Mouse (Mus musculus) hindbrain, embryonic 10.5 days (tissue): Measurements from ENCODE around the gene Sh3rf1. TPM values are rescaled to one million over a fixed set of nuclear protein-coding genes. Genes with fewer than 3 reads are reported as not detected.

ENCODE experiments used
- DNase-seq: peaks from one replicate; pipeline ENCODE4 v3.0.0-alpha.2; 2017; ENCODE audit warnings: low spot score
- H3K27ac ChIP-seq: fragments of 300-500 bp; sonication (generic); 2 replicates; pipeline ENCODE4 v1.5.1; 2016; ENCODE audit warnings: mild to moderate bottlenecking, moderate library complexity
- H3K27me3 ChIP-seq: fragments of 300-500 bp; sonication (generic); 2 replicates; pipeline ENCODE4 v1.6.1; 2016; ENCODE audit warnings: mild to moderate bottlenecking; ENCODE audit not compliant: poor library complexity, insufficient read depth, severe bottlenecking
- H3K36me3 ChIP-seq: fragments of 300-500 bp; sonication (generic); 2 replicates; pipeline ENCODE4 v1.6.1; 2016; ENCODE audit warnings: mild to moderate bottlenecking, moderate library complexity
- H3K4me1 ChIP-seq: fragments of 300-500 bp; sonication (generic); replicated peaks from 2 replicates; pipeline ENCODE4 v1.6.1; 2016; ENCODE audit warnings: mild to moderate bottlenecking
- H3K4me3 ChIP-seq: fragments of 300-500 bp; sonication (generic); 2 replicates; pipeline ENCODE4 v1.5.1; 2016; ENCODE audit warnings: mild to moderate bottlenecking, moderate library complexity
- H3K9me3 ChIP-seq: fragments of 300-500 bp; sonication (generic); 2 replicates; pipeline ENCODE4 v1.6.1; 2016; ENCODE audit warnings: mild to moderate bottlenecking, moderate library complexity
- WGBS: fragments of 180-500 bp; shearing (Covaris S2); methylation state at CpG from one replicate; pipeline ENCODE4 v1.1.7; 2016; 5-methylcytosine and 5-hydroxymethylcytosine counted together
- polyA plus RNA-seq: library from polyadenylated mRNA; unstranded; fragments of >200 nt; fragmentation: Nextera tagmentation; extraction: Ambion mirVana; gene quantifications from 2 replicates; pipeline ENCODE4 v1.2.1, GENCODE M21; 2016

Sh3rf1 gene
- polyA plus RNA-seq, 1 experiment from 2014 or later: 20.3 TPM

DNA sequence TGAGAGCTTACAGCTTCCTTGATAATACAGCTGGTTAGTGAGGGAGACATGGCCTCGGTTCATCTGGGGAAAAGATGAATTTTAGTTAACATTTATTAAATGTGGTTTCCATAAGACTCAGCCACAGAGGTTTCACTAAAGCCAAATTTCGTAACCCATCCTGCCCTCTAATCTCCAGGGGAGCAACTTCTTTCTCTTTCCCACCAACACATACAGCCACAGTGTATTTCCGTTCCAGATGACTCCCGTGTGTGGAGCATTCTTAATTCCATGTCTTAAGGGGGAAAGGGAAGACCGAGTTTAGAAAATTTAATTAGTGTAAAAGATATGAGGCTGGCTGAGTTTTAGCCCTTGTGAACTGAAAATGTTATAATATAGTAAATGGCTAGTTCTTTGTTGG lies 131.8 kb downstream of the Sh3rf1 start:
- no peak for DNase-seq
- H3K4me3 ChIP-seq: no peak overlapping the region
- 75% methylated on average over 5 of the region's 5 CpGs for WGBS

DNA sequence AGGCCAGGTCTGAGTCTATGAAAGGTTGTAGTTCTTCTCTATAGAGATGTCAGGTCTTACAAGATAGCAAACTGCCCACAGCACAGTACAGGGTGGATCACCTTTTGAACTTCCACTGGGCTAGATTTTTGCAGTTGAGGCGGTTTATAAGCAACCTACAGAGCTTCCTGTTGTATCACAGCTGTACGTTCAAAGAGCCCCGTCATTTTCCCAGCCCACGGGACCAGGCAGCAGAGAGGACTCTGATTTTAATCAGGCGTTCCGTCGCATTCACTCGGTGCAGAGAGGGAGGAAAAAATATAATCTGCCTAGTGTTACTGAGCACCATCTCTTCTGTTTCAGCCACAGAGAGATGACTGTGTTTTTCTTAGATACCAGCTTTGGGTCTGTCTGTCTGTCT lies 135.3 kb downstream of the Sh3rf1 start:
- 57% methylated on average over 8 of the region's 8 CpGs for WGBS
- Histone ChIP-seq H3K4me1 (peaks cover 22% of the 10 kb centered on the region), H3K4me3 (no peak overlapping the region), H3K9me3 (no peaks in the 10 kb centered on the region), H3K27ac (peak overlapping the region; percentile 9), H3K36me3 (peaks cover 40% of the 10 kb centered on the region), H3K27me3 (no peaks in the 10 kb centered on the region)
- DNase-seq: no peak

More for the DNA sequence above, 131.8 kb downstream of the Sh3rf1 start:
- no peaks in the 10 kb centered on the region for H3K9me3 ChIP-seq
- H3K27me3 ChIP-seq: no peaks in the 10 kb centered on the region
- no peak overlapping the region for H3K27ac ChIP-seq
- H3K4me1 ChIP-seq: peaks cover 22% of the 10 kb centered on the region
- H3K36me3 ChIP-seq: peaks cover 32% of the 10 kb centered on the region

DNA sequence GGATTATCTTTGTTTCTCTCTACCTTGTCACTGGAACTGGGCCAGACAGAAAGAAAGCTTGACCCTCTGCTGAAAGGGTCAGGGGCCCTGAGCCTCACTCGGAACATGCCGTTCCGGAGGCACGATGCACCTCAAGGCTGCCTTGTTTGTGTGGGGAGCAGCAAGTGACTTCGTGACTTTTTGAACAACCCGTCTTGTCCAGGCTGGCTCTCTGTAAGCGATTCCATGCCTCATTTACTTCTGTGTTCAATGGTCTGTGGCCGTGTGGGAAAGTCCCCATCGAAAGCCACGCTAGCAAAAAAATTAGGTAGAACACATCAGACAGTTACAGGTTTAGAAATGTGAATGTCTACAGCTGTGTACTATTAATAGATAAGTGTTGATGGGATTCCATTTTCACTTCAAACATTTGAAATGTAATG lies 136.2 kb downstream of the Sh3rf1 start:
- no peaks in the 10 kb centered on the region for H3K9me3 ChIP-seq
- peak; percentile 29 for DNase-seq
- peak overlapping the region; percentile 59; the same call in 1 of the 2 replicates for H3K27ac ChIP-seq
- 42% methylated on average over 10 of the region's 10 CpGs for WGBS
- peaks cover 44% of the 10 kb centered on the region for H3K36me3 ChIP-seq
- H3K27me3 ChIP-seq: no peaks in the 10 kb centered on the region
- peaks cover 22% of the 10 kb centered on the region for H3K4me1 ChIP-seq
- no peak overlapping the region for H3K4me3 ChIP-seq

DNA sequence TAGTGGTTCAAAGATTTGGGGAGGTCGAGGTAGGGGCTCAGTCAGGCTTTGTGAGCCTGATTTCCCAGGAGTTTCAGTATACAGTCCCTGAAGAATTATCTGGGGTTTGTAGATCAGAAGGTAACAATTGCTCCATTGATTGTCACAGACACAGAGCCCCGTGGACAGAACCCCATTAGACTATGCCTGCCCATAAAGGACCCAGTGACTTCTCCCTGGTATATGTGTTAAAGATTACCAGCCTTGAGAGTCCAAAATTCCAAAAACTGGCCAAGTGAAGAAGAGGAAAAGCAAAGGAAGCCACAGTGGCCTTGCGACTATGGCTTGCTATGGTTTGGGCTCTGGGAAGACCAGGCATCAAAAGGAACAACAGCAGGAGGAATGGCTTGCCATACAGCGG lies 136.7 kb downstream of the Sh3rf1 start:
- peaks cover 22% of the 10 kb centered on the region for H3K4me1 ChIP-seq
- H3K27me3 ChIP-seq: no peaks in the 10 kb centered on the region
- 73% methylated on average over 4 of the region's 4 CpGs for WGBS
- peaks cover 47% of the 10 kb centered on the region for H3K36me3 ChIP-seq
- no peak for DNase-seq
- no peak overlapping the region for H3K4me3 ChIP-seq
- no peak overlapping the region for H3K27ac ChIP-seq
- no peaks in the 10 kb centered on the region for H3K9me3 ChIP-seq

DNA sequence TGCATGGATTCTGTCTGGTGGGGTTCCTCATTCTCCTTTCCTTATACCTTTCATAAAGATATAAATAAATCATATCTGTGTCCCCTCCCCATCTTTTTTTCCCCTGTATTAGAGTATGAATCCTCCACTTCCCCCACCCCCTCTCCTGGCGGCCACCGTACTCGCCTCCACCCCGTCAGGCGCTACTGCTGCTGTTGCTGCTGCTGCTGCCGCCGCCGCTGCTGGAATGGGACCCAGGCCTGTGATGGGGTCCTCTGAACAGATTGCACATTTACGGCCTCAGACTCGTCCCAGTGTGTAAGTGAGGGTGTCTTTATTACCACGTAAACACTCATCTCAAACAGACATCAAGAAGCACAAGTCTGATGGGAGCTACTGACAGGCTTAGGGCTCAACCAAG lies 137.8 kb downstream of the Sh3rf1 start:
- Histone ChIP-seq H3K4me3 (no peak overlapping the region), H3K4me1 (peaks cover 22% of the 10 kb centered on the region), H3K27me3 (no peaks in the 10 kb centered on the region), H3K27ac (no peak overlapping the region), H3K36me3 (peaks cover 57% of the 10 kb centered on the region), H3K9me3 (no peaks in the 10 kb centered on the region)
- DNase-seq: no peak
- 86% methylated on average over 11 of the region's 11 CpGs for WGBS

DNA sequence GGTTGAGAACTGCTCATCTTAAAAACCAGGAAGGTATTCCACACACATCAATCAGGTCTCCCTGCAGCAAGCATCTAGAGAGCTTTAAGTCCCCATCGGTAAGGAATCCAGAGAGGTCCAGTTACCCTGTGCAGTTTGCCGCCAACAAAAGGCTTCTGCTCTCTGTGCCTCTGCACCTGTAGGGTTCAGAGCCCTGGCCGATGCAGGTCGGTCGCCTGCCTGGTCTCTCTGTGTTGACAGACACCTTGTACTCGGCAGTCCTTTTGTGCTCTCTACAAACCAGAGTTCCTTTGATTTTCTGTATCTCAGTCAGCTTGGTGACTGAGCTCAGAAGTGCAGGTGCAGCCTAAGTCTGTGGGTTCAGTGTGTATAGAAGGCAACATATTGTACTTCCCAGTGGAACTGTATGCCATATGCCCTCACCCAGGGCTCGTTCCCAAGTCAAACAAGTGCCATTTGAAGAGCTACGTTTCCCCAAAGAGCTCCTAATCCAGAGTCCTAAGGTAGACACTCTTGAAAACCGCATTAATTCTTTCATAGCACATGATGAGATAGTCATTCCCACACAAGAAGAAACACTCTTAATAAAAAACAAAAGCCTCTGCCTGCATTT lies 138.7 kb downstream of the Sh3rf1 start:
- WGBS: 88% methylated on average over 9 of the region's 9 CpGs
- Histone ChIP-seq H3K27ac (no peak overlapping the region), H3K36me3 (peaks cover 59% of the 10 kb centered on the region), H3K4me1 (peaks cover 22% of the 10 kb centered on the region), H3K4me3 (no peak overlapping the region), H3K27me3 (no peaks in the 10 kb centered on the region), H3K9me3 (no peaks in the 10 kb centered on the region)
- DNase-seq: no peak

DNA sequence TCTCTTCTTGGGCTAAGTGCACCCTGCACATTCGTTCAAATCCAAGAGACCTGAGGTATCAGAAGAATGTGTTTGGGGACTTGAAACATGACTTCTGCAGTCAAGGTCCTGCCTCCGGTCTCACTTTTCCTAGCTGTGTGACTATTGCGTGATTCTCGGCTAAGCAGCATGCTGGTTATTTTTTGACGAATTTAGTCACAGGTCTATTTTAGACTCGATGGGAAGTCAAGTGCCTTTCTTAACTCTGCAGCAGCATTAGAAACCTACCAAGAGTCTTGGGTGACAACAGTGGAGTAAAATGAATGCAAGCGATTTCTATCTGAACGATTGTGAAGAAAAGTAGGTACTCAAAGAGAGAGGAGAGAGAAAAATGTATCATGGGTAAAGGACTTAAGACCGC lies 149.6 kb downstream of the Sh3rf1 start:
- H3K9me3 ChIP-seq: no peaks in the 10 kb centered on the region
- H3K4me3 ChIP-seq: no peak overlapping the region
- peaks cover 48% of the 10 kb centered on the region for H3K36me3 ChIP-seq
- no peak for DNase-seq
- H3K27me3 ChIP-seq: no peaks in the 10 kb centered on the region
- H3K4me1 ChIP-seq: 0 out of 2 replicates have a peak, but pooled peaks cover 5% of the 10 kb centered on the region
- no peak overlapping the region for H3K27ac ChIP-seq
- 95% methylated on average over 9 of the region's 9 CpGs for WGBS

DNA sequence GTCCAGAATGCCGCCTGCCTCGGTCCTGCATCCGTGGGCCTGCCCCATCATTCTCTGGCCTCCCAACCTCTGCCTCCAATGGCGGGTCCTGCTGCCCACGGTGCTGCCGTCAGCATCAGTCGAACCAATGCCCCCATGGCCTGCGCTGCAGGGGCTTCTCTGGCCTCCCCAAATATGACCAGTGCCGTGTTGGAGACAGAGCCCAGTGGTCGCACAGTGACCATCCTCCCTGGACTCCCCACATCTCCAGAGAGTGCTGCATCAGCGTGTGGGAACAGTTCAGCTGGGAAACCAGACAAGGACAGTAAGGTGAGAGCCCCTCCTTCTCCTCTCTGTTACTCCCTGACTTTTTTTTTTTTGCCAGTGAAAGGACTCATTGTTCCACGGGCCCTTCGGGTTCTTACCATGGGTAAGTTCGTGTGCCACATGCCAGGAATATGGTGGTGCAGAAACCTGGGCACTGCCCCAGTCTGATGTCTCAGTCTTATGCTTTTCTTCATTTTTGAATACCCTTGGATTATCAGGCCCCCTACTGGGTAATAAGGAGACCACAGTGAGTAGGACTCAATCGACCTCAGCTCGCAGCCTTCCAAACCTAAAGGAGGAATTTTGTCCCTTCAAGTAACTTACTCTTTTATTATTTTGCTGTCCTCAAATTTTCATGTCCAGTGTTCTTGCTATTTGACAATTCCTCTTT lies 150.5 kb downstream of the Sh3rf1 start:
- 88% methylated on average over 16 of the region's 16 CpGs for WGBS
- Histone ChIP-seq H3K36me3 (peaks cover 48% of the 10 kb centered on the region), H3K27ac (peak overlapping the region; percentile 2; the same call in 1 of the 2 replicates), H3K27me3 (no peaks in the 10 kb centered on the region), H3K4me1 (peaks cover 13% of the 10 kb centered on the region), H3K9me3 (no peaks in the 10 kb centered on the region), H3K4me3 (no peak overlapping the region)
- no peak for DNase-seq

DNA sequence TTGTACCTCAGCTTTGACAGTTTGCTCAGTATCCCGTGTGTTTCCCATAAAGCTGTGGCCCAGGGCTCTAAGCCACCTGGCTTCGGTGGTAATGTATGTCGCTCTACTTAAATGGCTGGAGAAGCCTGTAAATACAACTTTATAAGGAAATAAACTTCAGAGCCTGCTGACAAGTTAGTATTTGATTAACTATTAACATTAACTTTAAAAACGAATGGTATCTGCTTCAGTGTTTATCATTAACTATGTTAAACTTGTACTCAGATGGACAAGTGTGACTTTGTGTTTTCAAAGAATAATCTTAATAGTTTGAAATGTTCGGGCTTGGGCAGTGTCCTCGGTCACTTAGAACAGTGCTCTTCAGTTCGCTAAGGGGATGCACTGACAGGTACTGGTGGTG lies 151.5 kb downstream of the Sh3rf1 start:
- Histone ChIP-seq H3K27me3 (no peaks in the 10 kb centered on the region), H3K4me3 (no peak overlapping the region), H3K36me3 (peaks cover 58% of the 10 kb centered on the region), H3K4me1 (peaks cover 13% of the 10 kb centered on the region), H3K27ac (no peak overlapping the region), H3K9me3 (no peaks in the 10 kb centered on the region)
- DNase-seq: no peak
- WGBS: 94% methylated on average over 7 of the region's 7 CpGs

DNA sequence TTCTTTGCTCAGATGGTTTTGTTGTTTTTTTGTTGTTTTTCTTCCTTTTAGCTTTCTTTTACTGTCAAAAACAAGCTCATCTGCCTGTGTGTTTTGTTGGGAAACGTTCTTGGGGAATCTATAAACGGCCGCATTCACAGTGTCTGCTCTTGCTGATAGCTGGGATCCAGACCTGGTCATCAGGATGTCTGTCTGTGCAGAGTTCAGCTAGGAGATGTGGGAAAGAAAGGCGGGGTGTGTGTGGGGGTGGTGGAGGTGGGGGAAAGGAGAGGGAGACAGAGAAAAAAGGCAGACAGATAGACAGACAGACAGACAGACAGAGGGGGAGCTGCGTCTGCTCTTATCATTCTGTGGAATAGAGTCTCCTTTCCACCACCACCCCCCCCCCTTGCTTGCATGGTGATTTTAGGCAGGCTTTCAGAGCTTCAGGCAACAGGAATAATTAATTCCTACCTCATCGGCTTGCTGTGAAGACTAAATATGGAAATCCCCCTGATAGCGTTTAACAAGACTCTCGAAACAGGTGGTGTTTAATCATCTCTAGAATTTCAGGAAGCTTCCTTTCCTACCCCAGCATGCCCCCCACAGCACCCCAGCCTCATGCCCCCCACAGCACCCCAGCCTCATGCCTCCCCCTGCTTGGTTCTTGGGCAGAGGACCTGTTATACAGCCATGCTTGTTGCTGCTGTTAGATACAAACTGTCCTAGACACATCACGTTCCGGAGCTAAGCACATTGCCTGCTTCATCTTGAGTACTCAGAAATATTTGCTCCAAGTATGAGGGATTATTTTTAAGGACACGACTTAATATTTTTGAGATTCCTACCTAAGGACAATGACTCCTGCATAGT lies 155.4 kb downstream of the Sh3rf1 start:
- DNase-seq: no peak
- WGBS: 83% methylated on average over 11 of the region's 11 CpGs
- H3K4me3 ChIP-seq: no peak overlapping the region
- peak overlapping the region; percentile 70; the same call in 1 of the 2 replicates for H3K27ac ChIP-seq
- no peaks in the 10 kb centered on the region for H3K9me3 ChIP-seq
- peaks cover 65% of the 10 kb centered on the region for H3K36me3 ChIP-seq
- no peaks in the 10 kb centered on the region for H3K27me3 ChIP-seq
- H3K4me1 ChIP-seq: peaks cover 9% of the 10 kb centered on the region

DNA sequence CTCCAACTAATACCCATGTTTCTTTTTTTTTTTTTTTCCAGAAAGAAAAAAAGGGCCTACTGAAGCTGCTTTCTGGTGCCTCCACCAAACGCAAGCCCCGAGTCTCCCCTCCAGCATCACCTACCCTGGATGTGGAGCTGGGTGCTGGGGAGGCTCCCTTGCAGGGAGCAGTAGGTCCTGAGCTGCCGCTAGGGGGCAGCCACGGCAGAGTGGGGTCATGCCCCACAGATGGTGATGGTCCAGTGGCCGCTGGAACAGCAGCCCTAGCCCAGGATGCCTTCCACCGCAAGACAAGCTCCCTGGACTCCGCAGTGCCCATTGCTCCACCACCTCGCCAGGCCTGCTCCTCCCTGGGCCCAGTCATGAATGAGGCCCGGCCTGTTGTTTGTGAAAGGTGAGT lies 160.9 kb downstream of the Sh3rf1 start:
- H3K4me3 ChIP-seq: no peak overlapping the region
- DNase-seq: no peak
- H3K4me1 ChIP-seq: peaks cover 46% of the 10 kb centered on the region
- H3K9me3 ChIP-seq: no peaks in the 10 kb centered on the region
- H3K27ac ChIP-seq: peak overlapping the region; percentile 69
- 79% methylated on average over 9 of the region's 9 CpGs for WGBS
- H3K36me3 ChIP-seq: peaks cover 61% of the 10 kb centered on the region
- H3K27me3 ChIP-seq: no peaks in the 10 kb centered on the region

DNA sequence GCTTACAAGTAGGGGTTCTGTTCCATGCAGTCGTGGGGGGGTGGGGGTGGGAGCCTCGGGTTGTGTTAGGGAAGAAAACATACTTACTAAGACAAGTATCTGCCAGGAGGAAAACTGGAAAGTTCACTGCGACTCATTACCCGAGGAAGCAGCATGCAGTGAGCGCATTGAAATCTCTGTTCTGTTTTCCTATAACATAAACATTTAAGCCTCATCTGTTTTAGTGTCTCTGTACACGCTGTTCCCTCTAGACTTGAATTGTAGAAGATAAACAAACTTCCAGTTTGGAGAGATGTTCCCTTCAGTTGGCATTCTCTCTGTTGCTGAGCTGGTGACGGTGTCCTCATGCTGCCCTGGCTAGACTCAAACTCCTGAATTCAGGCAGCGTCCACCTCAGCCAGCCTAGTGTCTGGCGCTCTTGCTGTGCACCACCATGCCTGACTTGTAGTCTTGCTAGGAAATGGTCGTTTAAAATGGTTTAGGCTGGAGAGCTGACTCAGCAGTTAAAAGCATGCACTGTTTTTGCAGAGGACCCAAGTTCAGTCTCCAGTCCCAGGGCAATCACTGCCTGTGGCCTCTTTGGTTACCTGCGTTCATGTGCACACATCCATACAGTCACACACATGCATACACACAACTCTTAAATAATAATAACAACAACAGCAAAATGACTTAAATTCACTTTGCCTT lies 162.0 kb downstream of the Sh3rf1 start:
- H3K36me3 ChIP-seq: peaks cover 62% of the 10 kb centered on the region
- peaks cover 50% of the 10 kb centered on the region for H3K4me1 ChIP-seq
- H3K27ac ChIP-seq: peak overlapping the region; percentile 89
- 82% methylated on average over 11 of the region's 11 CpGs for WGBS
- H3K27me3 ChIP-seq: no peaks in the 10 kb centered on the region
- DNase-seq: no peak
- H3K4me3 ChIP-seq: no peak overlapping the region
- no peaks in the 10 kb centered on the region for H3K9me3 ChIP-seq
